Mouse (Mus musculus): ENCODE results near the gene Phf21a. TPM values are rescaled to one million over a fixed set of nuclear protein-coding genes. Genes with fewer than 3 reads are reported as not detected.

The Phf21a gene
- polyA plus RNA-seq, 2 experiments: 1.8 to 4.7 TPM

GRCm38 (mm10) chr2:92184077-92184921 lies 91.4 kb downstream of the Phf21a start:
- 3% methylated on average over 18 of the region's 19 CpGs for WGBS (ENCODE audit: insufficient replicate concordance)
- Histone ChIP-seq H3K27me3 (ENCODE audit: control insufficient read depth, insufficient read depth, low read length) (no peaks in the 10 kb centered on the region; the same call in none of the 2 replicates), H3K4me3 (ENCODE audit: insufficient read depth in 1 of 2, low read depth in 2 of 2, low read length in 2 of 2) (peak overlapping the region; percentile 65 to 79), H3K4me1 (replicated peaks; ENCODE audit: control insufficient read depth in 2 of 2, insufficient read depth in 2 of 2, low read length in 1 of 2) (peaks cover 2 to 3% of the 10 kb centered on the region in 2 experiments; a peak in 2 of 4 replicates), H3K9ac (replicated peaks) (peak overlapping the region; percentile 75), H3K36me3 (replicated peaks; ENCODE audit: control insufficient read depth, insufficient read depth, low read depth) (no peaks in the 10 kb centered on the region), H3K9me3 (ENCODE audit: control insufficient read depth, low read length) (no peaks in the 10 kb centered on the region), H3K27ac (peak overlapping the region; percentile 55), H3K4me2 (ENCODE audit: low read depth) (peak overlapping the region; percentile 95)
- TF ChIP-seq CTCF (IDR thresholded peaks at IDR 0.05; ENCODE audit: low read depth) (no peak), EP300 (IDR thresholded peaks at IDR 0.05; ENCODE audit: low read depth) (no peak)
- peak; percentile 39 for ATAC-seq (ENCODE audit: insufficient read depth)
- DNase-seq (ENCODE audit: low read depth in 3 of 3, low spot score in 3 of 3): no peak

GRCm38 (mm10) chr2:92185062-92185765 lies 92.3 kb downstream of the Phf21a start:
- H3K9me3 ChIP-seq (ENCODE audit: control insufficient read depth, low read length): no peaks in the 10 kb centered on the region
- H3K36me3 ChIP-seq (replicated peaks; ENCODE audit: control insufficient read depth, insufficient read depth, low read depth): no peaks in the 10 kb centered on the region
- no peaks in the 10 kb centered on the region; the same call in none of the 2 replicates for H3K27me3 ChIP-seq (ENCODE audit: control insufficient read depth, insufficient read depth, low read length)
- peak overlapping the region; percentile 75 for H3K9ac ChIP-seq (replicated peaks)
- peaks cover 2 to 3% of the 10 kb centered on the region in 2 experiments; a peak in 2 of 4 replicates for H3K4me1 ChIP-seq (replicated peaks; ENCODE audit: control insufficient read depth in 2 of 2, insufficient read depth in 2 of 2, low read length in 1 of 2)
- under 1% methylated on average over 41 of the region's 47 CpGs for WGBS (ENCODE audit: insufficient replicate concordance)
- peak overlapping the region; percentile 9; the same call in 1 of the 2 replicates for H3K27ac ChIP-seq
- TF ChIP-seq CTCF (IDR thresholded peaks at IDR 0.05; ENCODE audit: low read depth): no peak
- TF ChIP-seq EP300 (IDR thresholded peaks at IDR 0.05; ENCODE audit: low read depth): no peak
- peak overlapping the region; percentile 95 for H3K4me2 ChIP-seq (ENCODE audit: low read depth)
- H3K4me3 ChIP-seq (ENCODE audit: insufficient read depth in 1 of 2, low read depth in 2 of 2, low read length in 2 of 2): peak overlapping the region; percentile 64 to 79
- no peak for ATAC-seq (ENCODE audit: insufficient read depth)
- DNase-seq (ENCODE audit: low read depth in 3 of 3, low spot score in 3 of 3): no peak

GRCm38 (mm10) chr2:92185766-92186450 lies 93.0 kb downstream of the Phf21a start:
- Histone ChIP-seq H3K4me1 (replicated peaks; ENCODE audit: control insufficient read depth in 2 of 2, insufficient read depth in 2 of 2, low read length in 1 of 2) (peaks cover 2 to 3% of the 10 kb centered on the region in 2 experiments; a peak in 2 of 4 replicates), H3K9me3 (ENCODE audit: control insufficient read depth, low read length) (no peaks in the 10 kb centered on the region), H3K4me2 (ENCODE audit: low read depth) (peak overlapping the region; percentile 95), H3K27me3 (ENCODE audit: control insufficient read depth, insufficient read depth, low read length) (no peaks in the 10 kb centered on the region; the same call in none of the 2 replicates), H3K36me3 (replicated peaks; ENCODE audit: control insufficient read depth, insufficient read depth, low read depth) (no peaks in the 10 kb centered on the region), H3K4me3 (ENCODE audit: insufficient read depth in 1 of 2, low read depth in 2 of 2, low read length in 2 of 2) (peak overlapping the region; percentile 64 to 79), H3K9ac (replicated peaks) (peak overlapping the region; percentile 75), H3K27ac (no peak overlapping the region; the same call in 1 of the 2 replicates)
- WGBS (ENCODE audit: insufficient replicate concordance): 26% methylated on average over 11 of the region's 11 CpGs
- no peak for DNase-seq (ENCODE audit: low read depth in 3 of 3, low spot score in 3 of 3)
- TF ChIP-seq EP300 (IDR thresholded peaks at IDR 0.05; ENCODE audit: low read depth) (no peak), CTCF (IDR thresholded peaks at IDR 0.05; ENCODE audit: low read depth) (no peak)
- ATAC-seq (ENCODE audit: insufficient read depth): no peak

- H3K9me3 ChIP-seq (ENCODE audit: control insufficient read depth, low read length): no peaks in the 10 kb centered on the region
- DNase-seq (ENCODE audit: low read depth in 3 of 3, low spot score in 3 of 3) (no peak), ATAC-seq (ENCODE audit: insufficient read depth) (no peak)
- H3K9ac ChIP-seq (replicated peaks): no peak overlapping the region
- no peaks in the 10 kb centered on the region; the same call in 1 of the 2 replicates for H3K27me3 ChIP-seq (ENCODE audit: control insufficient read depth, insufficient read depth, low read length)
- H3K4me3 ChIP-seq (ENCODE audit: insufficient read depth in 1 of 2, low read depth in 2 of 2, low read length in 2 of 2): no peak overlapping the region
- peaks cover 2 to 4% of the 10 kb centered on the region in 2 experiments; a peak in 2 of 4 replicates for H3K4me1 ChIP-seq (replicated peaks; ENCODE audit: control insufficient read depth in 2 of 2, insufficient read depth in 2 of 2, low read length in 1 of 2)
- H3K4me2 ChIP-seq (ENCODE audit: low read depth): no peak overlapping the region
- no peaks in the 10 kb centered on the region for H3K36me3 ChIP-seq (replicated peaks; ENCODE audit: control insufficient read depth, insufficient read depth, low read depth)
- WGBS (ENCODE audit: insufficient replicate concordance): 68% methylated on average over 6 of the region's 6 CpGs
- no peak for TF ChIP-seq EP300 (IDR thresholded peaks at IDR 0.05; ENCODE audit: low read depth)
- no peak for TF ChIP-seq CTCF (IDR thresholded peaks at IDR 0.05; ENCODE audit: low read depth)
- no peak overlapping the region for H3K27ac ChIP-seq
These were observed 94.1 kb downstream of the Phf21a start for GRCm38 (mm10) chr2:92187061-92187460.
